10 mouse cellular contexts compared by ENCODE assay signal in the genomic region with DNA sequence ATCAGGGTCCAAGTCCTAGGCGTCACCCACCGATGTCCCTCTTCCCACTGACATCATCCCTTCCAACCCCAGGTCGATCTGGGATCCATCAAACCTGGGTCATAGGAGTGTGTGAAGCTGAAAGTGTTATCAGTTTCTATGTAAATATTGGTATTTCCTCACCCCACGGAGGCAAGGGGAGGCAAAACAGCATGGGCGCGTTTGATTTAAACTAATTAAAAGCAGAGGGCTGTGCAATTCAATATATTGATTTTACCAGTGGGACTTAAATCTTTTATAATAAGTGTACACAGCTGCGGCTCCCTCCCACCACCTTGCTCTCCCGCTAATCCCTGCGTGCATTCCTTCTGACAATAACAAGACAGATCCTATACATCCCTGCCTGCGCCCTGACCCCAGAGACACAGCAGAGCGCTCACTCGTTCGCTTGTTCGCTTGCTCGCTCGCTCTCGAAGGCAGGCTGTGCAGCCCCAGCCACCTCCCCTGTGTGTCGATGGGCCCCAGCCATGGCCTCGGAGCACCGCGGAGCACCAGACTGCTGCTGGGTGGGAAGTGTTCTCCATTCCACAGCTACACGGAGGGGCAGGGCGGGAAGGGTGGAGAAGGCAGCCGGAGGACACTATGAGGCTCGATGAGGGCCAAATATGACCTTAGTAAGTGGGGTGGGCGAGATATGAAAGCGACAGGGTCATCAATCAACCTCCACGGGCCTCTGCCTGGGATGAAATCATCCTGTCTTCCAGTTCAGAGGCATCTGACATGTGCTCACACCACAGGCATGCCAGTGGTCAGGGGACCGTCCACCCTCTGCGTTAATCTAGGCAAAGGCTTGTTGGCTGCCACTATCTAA. TPM values are rescaled to one million over a fixed set of nuclear protein-coding genes. Genes with fewer than 3 reads are reported as not detected.
DNase-seq lines count a peak whose midpoint lies in the region; ATAC-seq and TF ChIP-seq lines count a peak whose summit lies in the region.
"Had no signal": no experiment of that assay in that cellular context is flagged by ENCODE, and none has a peak within 500 bp of the region (broad histone marks: within the 10 kb centered on the region; RNA-seq: fewer than 3 reads in every experiment).

No protein-coding gene starts in this region.

- TF ChIP-seq POLR2A in kidney, adult 2 months (IDR thresholded peaks at IDR 0.05; ENCODE audit: low read depth, low read length), result no peak

- 4% methylated on average over 30 of the region's 30 CpGs for whole genome bisulfite sequencing in kidney, embryonic 14.5 days
- 69% methylated on average over 30 of the region's 30 CpGs for WGBS in kidney, adult 2 months
- WGBS in embryonic facial prominence, embryonic 14.5 days, result 7% methylated on average over 30 of the region's 30 CpGs
- WGBS in limb, embryonic 12.5 days, result 3% methylated on average over 30 of the region's 30 CpGs

- H3K36me3 ChIP-seq in kidney, embryonic 14.5 days (ENCODE audit: control insufficient read depth, insufficient read depth, low read length), result no peaks in the 10 kb centered on the region
- H3K36me3 ChIP-seq in kidney, adult 2 months (ENCODE audit: control insufficient read depth, insufficient read depth, low read length), result no peaks in the 10 kb centered on the region
- H3K36me3 ChIP-seq in embryonic facial prominence, embryonic 14.5 days (ENCODE audit: control insufficient read depth, insufficient read depth, low read length), result no peaks in the 10 kb centered on the region
- no peaks in the 10 kb centered on the region for H3K36me3 ChIP-seq in limb, embryonic 12.5 days
- H3K36me3 ChIP-seq: G1E had no signal

- peaks cover 61% of the 10 kb centered on the region for H3K4me1 ChIP-seq in kidney, embryonic 14.5 days (ENCODE audit: control insufficient read depth, insufficient read depth, low read length)
- H3K4me1 ChIP-seq in kidney, adult 2 months (ENCODE audit: control insufficient read depth, insufficient read depth, low read length), result peaks cover 18% of the 10 kb centered on the region
- peaks cover 67% of the 10 kb centered on the region for H3K4me1 ChIP-seq in embryonic facial prominence, embryonic 14.5 days (ENCODE audit: control insufficient read depth, insufficient read depth, low read length)
- H3K4me1 ChIP-seq in limb, embryonic 12.5 days (replicated peaks), result peaks cover 90% of the 10 kb centered on the region

- TF ChIP-seq CTCF in kidney, adult 2 months (conservative IDR thresholded peaks at IDR 0.05; ENCODE audit: insufficient read depth, insufficient read length, low read depth, low read length), result no peak

- peak overlapping the region; percentile 91 for H3K4me2 ChIP-seq in kidney, embryonic 14.5 days (replicated peaks; ENCODE audit: low read depth, low read length)
- H3K4me2 ChIP-seq in embryonic facial prominence, embryonic 14.5 days (ENCODE audit: low read depth, low read length), result peak overlapping the region; percentile 99
- peak overlapping the region; percentile 97 for H3K4me2 ChIP-seq in limb, embryonic 12.5 days

- peak overlapping the region; percentile 83 for H3K27ac ChIP-seq in kidney, embryonic 14.5 days (ENCODE audit: low read depth, low read length)
- H3K27ac ChIP-seq in kidney, adult 2 months (ENCODE audit: insufficient read depth, low read depth, low read length), result no peak overlapping the region
- peak overlapping the region; percentile 83 for H3K27ac ChIP-seq in embryonic facial prominence, embryonic 14.5 days (replicated peaks; ENCODE audit: low read depth, low read length)
- H3K27ac ChIP-seq in limb, embryonic 12.5 days, result peak overlapping the region; percentile 87

- H3K9ac ChIP-seq in kidney, embryonic 14.5 days (ENCODE audit: low read depth, low read length), result peak overlapping the region; percentile 51
- peak overlapping the region; percentile 55 for H3K9ac ChIP-seq in embryonic facial prominence, embryonic 14.5 days (ENCODE audit: low read depth, low read length)
- peak overlapping the region; percentile 42; the same call in 1 of the 2 replicates for H3K9ac ChIP-seq in limb, embryonic 12.5 days (replicated peaks)

- no peak for DNase-seq in kidney, adult 2 months
- peak; percentile 87 for DNase-seq in embryonic facial prominence, embryonic 14.5 days (ENCODE audit: low spot score)
- peak; percentile 61 for DNase-seq in retina, embryonic 14.5 days (ENCODE audit: low spot score)
- DNase-seq in left cerebral cortex, postnatal 36 days (ENCODE audit: low spot score in 2 of 2), result no peak
- DNase-seq in urinary bladder, adult 18-20 months (ENCODE audit: low spot score in 2 of 2), result no peak
- DNase-seq in gastrocnemius, postnatal 10 days, result no peak

- peak overlapping the region; percentile 17; the same call in 1 of the 2 replicates for H3K4me3 ChIP-seq in kidney, embryonic 14.5 days (ENCODE audit: low read length)
- no peak overlapping the region for H3K4me3 ChIP-seq in kidney, adult 2 months (ENCODE audit: insufficient read depth, low read depth, low read length)
- peak overlapping the region; percentile 21; the same call in 1 of the 2 replicates for H3K4me3 ChIP-seq in embryonic facial prominence, embryonic 14.5 days (ENCODE audit: low read depth, low read length)
- peak overlapping the region; percentile 27 for H3K4me3 ChIP-seq in limb, embryonic 12.5 days (replicated peaks)
- H3K4me3 ChIP-seq: megakaryocyte, embryonic 14.5 days had no signal

- intact Hi-C loops in left cerebral cortex, postnatal 36 days (cut with DNase I), result no loop called here

- H3K9me3 ChIP-seq in kidney, embryonic 14.5 days (ENCODE audit: control insufficient read depth, low read length), result no peaks in the 10 kb centered on the region
- no peaks in the 10 kb centered on the region for H3K9me3 ChIP-seq in embryonic facial prominence, embryonic 14.5 days (ENCODE audit: control insufficient read depth, low read length)
- H3K9me3 ChIP-seq in limb, embryonic 12.5 days, result no peaks in the 10 kb centered on the region

- no peaks in the 10 kb centered on the region for H3K27me3 ChIP-seq in kidney, embryonic 14.5 days (ENCODE audit: control insufficient read depth, insufficient read depth, low read length)
- H3K27me3 ChIP-seq in kidney, adult 2 months (replicated peaks; ENCODE audit: control insufficient read depth, insufficient read depth, low read length), result no peaks in the 10 kb centered on the region
- H3K27me3 ChIP-seq in embryonic facial prominence, embryonic 14.5 days (replicated peaks; ENCODE audit: control insufficient read depth, insufficient read depth, low read length), result peaks cover 12% of the 10 kb centered on the region; the same call in 1 of the 2 replicates
- H3K27me3 ChIP-seq in limb, embryonic 12.5 days, result 0 out of 2 replicates have a peak, but pooled peaks cover 6% of the 10 kb centered on the region

- ATAC-seq in kidney, embryonic 14.5 days (ENCODE audit: low FRiP score, low TSS enrichment), result peak; percentile 63
- ATAC-seq in embryonic facial prominence, embryonic 14.5 days (ENCODE audit: low read depth), result peak; percentile 7; the same call in 1 of the 2 replicates
- no peak for ATAC-seq in limb, embryonic 12.5 days (ENCODE audit: insufficient number of reproducible peaks, insufficient read depth, low FRiP score, low TSS enrichment, low read depth)

RNA-seq across cellular contexts. Expression of a gene that starts 5.0 kb away (rescaled TPM):
- 49.3 and 54.2 TPM in 2 replicates for polyA plus RNA-seq in kidney, embryonic 14.5 days (2014; fragmentation: Nextera tagmentation; extraction: Ambion mirVana)
- 47.6 and 51.2 TPM in 2 replicates for polyA plus RNA-seq in kidney, adult 2 months (2012; rRNA removed)
- polyA plus RNA-seq in embryonic facial prominence, embryonic 14.5 days (2014; fragmentation: Nextera tagmentation; extraction: Ambion mirVana), result 25.6 and 26.6 TPM in 2 replicates
- polyA plus RNA-seq in limb, embryonic 12.5 days (2016; fragmentation: Nextera tagmentation; extraction: Ambion mirVana), result 31.4 and 31.9 TPM in 2 replicates
- 10 to 100 TPM in 1 of 2 experiments, 1 to 10 TPM in 1; 9.4 to 12.7 TPM for total RNA-seq in left cerebral cortex, postnatal 36 days (2021)
- total RNA-seq in gastrocnemius, postnatal 10 days (2021), result 1 to 10 TPM; 1.6 to 2.4 TPM
- polyA plus RNA-seq: G1E had no signal

RNA-seq across cellular contexts. Expression of a gene that starts 42.4 kb away (rescaled TPM):
- polyA plus RNA-seq in kidney, embryonic 14.5 days (2014; fragmentation: Nextera tagmentation; extraction: Ambion mirVana), result 0.17 and 0.34 TPM in 2 replicates
- polyA plus RNA-seq in kidney, adult 2 months (2012; rRNA removed), result 0.14 and 0.17 TPM in 2 replicates
- polyA plus RNA-seq in embryonic facial prominence, embryonic 14.5 days (2014; fragmentation: Nextera tagmentation; extraction: Ambion mirVana), result 1.8 and 3.1 TPM in 2 replicates
- 1.6 TPM in 2 replicates for polyA plus RNA-seq in limb, embryonic 12.5 days (2016; fragmentation: Nextera tagmentation; extraction: Ambion mirVana)
- total RNA-seq in left cerebral cortex, postnatal 36 days (2021), result under 1 TPM; 0.17 to 0.70 TPM
- total RNA-seq in gastrocnemius, postnatal 10 days (2021), result not detected
- total RNA-seq: G1E had no signal
- polyA plus RNA-seq: G1E had no signal

Comparison
In these comparisons a context has a peak if more than half of its experiments do, and no peak if none do; other contexts are left out.
1. DNase-seq: peak in embryonic facial prominence, embryonic 14.5 days (single experiment) and retina, embryonic 14.5 days (single experiment); none in kidney, adult 2 months (single experiment), left cerebral cortex, postnatal 36 days (0 of 2), urinary bladder, adult 18-20 months (0 of 2) and gastrocnemius, postnatal 10 days (single experiment).
2. Peak in every context shown above with its lines, with median percentiles within 50 percentile points of each other: H3K4me2 ChIP-seq and H3K9ac ChIP-seq.